Mouse (Mus musculus) G1E (cell line): ENCODE results near the gene Psip1.

Experiments
- CTCF ChIP-seq: IDR thresholded peaks from 2 replicates; pipeline ENCODE4 v1.5.1; 2012; ENCODE audit warnings: low read depth, low read length, inconsistent platforms, mixed read lengths
- GATA1 ChIP-seq: IDR thresholded peaks from 2 replicates; pipeline ENCODE4 v1.6.1; 2012; ENCODE audit warnings: borderline replicate concordance, low read length, inconsistent platforms, mixed read lengths
- TAL1 ChIP-seq: conservative IDR thresholded peaks from 2 replicates; pipeline ENCODE4 v1.6.1; 2012; ENCODE audit warnings: low read depth, low read length, inconsistent platforms, mixed read lengths

- TF ChIP-seq CTCF (no peak), GATA1 (no peak), TAL1 (no peak)
These were observed 28.9 kb upstream of the Psip1 start for GRCm38 (mm10) chr4:83514976-83515669.
